Comparison of ENCODE assay signal across 11 mouse cellular contexts in the genomic region with DNA sequence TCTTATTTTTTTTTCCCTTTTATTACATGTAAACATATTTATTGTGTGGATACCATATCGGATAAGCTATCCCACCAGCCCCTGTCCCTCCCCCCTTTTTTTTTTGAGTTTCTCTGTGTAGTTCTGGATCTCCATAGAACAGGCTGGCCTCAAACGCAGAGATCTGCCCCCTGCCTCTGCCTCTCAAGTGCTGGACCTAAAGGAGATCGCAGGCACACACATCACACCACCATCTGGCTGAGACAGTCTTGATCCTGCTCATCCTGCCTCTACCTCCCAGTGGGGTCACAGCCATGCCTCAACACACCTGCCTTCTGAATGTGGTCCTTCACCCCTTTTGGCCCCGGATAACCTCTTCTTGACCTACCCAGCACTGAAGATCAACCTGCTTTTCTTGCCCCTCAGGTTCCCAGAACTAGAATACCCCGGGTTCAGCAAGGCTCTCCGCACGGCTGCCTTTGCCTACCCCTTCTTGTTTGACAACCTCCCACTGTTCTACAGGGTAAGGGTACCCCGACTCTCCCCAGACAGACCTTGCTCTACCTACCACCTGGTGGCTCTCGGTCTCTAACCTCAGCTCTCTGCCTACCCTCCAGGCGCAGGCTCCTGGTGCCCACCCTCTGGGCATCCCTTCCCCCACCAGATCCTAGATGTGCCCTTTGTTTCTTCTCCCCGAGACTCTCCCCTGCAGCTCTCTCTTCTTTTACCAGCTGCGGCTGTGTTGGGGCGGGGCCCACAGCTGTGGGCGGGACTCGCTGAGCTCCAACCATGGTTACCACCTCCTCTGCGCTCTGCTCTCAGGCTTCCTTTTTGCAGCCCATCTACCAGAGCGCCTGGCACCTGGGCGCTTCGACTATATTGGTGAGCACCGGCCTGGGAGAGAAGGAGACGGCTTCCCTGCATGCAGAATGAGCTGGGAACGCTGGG. TPM values are rescaled to one million over a fixed set of nuclear protein-coding genes. Genes with fewer than 3 reads are reported as not detected.
DNase-seq lines count a peak whose midpoint lies in the region; ATAC-seq lines count a peak whose summit lies in the region.
"Not testable (repeated sequence)": the region's sequence is repeated elsewhere in the genome, so short reads cannot be mapped to it uniquely, and the experiment has no call there.
"Had no signal": no experiment of that assay in that cellular context is flagged by ENCODE, and none has a peak within 500 bp of the region (broad histone marks: within the 10 kb centered on the region; RNA-seq: fewer than 3 reads in every experiment).

No protein-coding gene starts in this region.

- not testable (repeated sequence) for H3K9me3 ChIP-seq in heart, embryonic 16.5 days (replicated peaks; ENCODE audit: control insufficient read depth, low read length); kidney, embryonic 14.5 days (ENCODE audit: control insufficient read depth, low read length); liver, embryonic 12.5 days (replicated peaks); midbrain, embryonic 12.5 days

- H3K27me3 ChIP-seq in heart, embryonic 16.5 days (ENCODE audit: control insufficient read depth, insufficient read depth, low read length); kidney, embryonic 14.5 days (ENCODE audit: control insufficient read depth, insufficient read depth, low read length); liver, embryonic 12.5 days (replicated peaks); midbrain, embryonic 12.5 days: not testable (repeated sequence)

- H3K27ac ChIP-seq in heart, embryonic 16.5 days (ENCODE audit: low read length); liver, embryonic 12.5 days: not testable (repeated sequence)
- H3K27ac ChIP-seq in kidney, embryonic 14.5 days (ENCODE audit: low read depth, low read length): peak overlapping the region; percentile 61; the same call in 1 of the 2 replicates
- H3K27ac ChIP-seq in midbrain, embryonic 12.5 days (replicated peaks): peak overlapping the region; percentile 67

- H3K9ac ChIP-seq in heart, embryonic 16.5 days (ENCODE audit: low read length); kidney, embryonic 14.5 days (ENCODE audit: low read depth, low read length); liver, embryonic 12.5 days: not testable (repeated sequence)
- H3K9ac ChIP-seq in midbrain, embryonic 12.5 days (replicated peaks): peak overlapping the region; percentile 41; the same call in 1 of the 2 replicates

- H3K4me1 ChIP-seq in heart, embryonic 16.5 days (ENCODE audit: control insufficient read depth, insufficient read depth, low read length); kidney, embryonic 14.5 days (ENCODE audit: control insufficient read depth, insufficient read depth, low read length); midbrain, embryonic 12.5 days: not testable (repeated sequence)
- peaks cover 13% of the 10 kb centered on the region for H3K4me1 ChIP-seq in liver, embryonic 12.5 days

- peak overlapping the region; percentile 50 for H3K4me2 ChIP-seq in heart, embryonic 16.5 days (ENCODE audit: low read depth, low read length)
- H3K4me2 ChIP-seq in kidney, embryonic 14.5 days (replicated peaks; ENCODE audit: low read depth, low read length): peak overlapping the region; percentile 36
- peak overlapping the region; percentile 54 for H3K4me2 ChIP-seq in liver, embryonic 12.5 days
- H3K4me2 ChIP-seq in midbrain, embryonic 12.5 days (replicated peaks): peak overlapping the region; percentile 45

- not testable (repeated sequence) for H3K36me3 ChIP-seq in heart, embryonic 16.5 days (ENCODE audit: control insufficient read depth, insufficient read depth); kidney, embryonic 14.5 days (ENCODE audit: control insufficient read depth, insufficient read depth, low read length); liver, embryonic 12.5 days; midbrain, embryonic 12.5 days

- 11% methylated on average over 19 of the region's 22 CpGs for WGBS in heart, embryonic 16.5 days
- 6% methylated on average over 20 of the region's 22 CpGs for WGBS in kidney, embryonic 14.5 days
- 12% methylated on average over 20 of the region's 22 CpGs for WGBS in liver, embryonic 12.5 days (ENCODE audit: insufficient replicate concordance)
- 5% methylated on average over 22 of the region's 22 CpGs for WGBS in midbrain, embryonic 12.5 days

- peak; percentile 86 for DNase-seq in A20 (ENCODE audit: low read depth, low spot score)
- peak; percentile 38 for DNase-seq in adrenal gland, adult 2 months
- DNase-seq in retina, postnatal 1 day: peak; percentile 84

- not testable (repeated sequence) for H3K4me3 ChIP-seq in heart, embryonic 16.5 days (ENCODE audit: low read length); liver, embryonic 12.5 days
- peak overlapping the region; percentile 10; the same call in 1 of the 2 replicates for H3K4me3 ChIP-seq in kidney, embryonic 14.5 days (ENCODE audit: low read length)
- peak overlapping the region; percentile 24; the same call in 1 of the 2 replicates for H3K4me3 ChIP-seq in midbrain, embryonic 12.5 days

- peak; percentile 75 for ATAC-seq in erythroblast, adult 5-6 weeks (replicated peaks; ENCODE audit: low FRiP score, poor library complexity, severe bottlenecking)
- ATAC-seq in heart, embryonic 16.5 days (replicated peaks; ENCODE audit: extremely low read depth, insufficient read depth, low FRiP score): peak; percentile 75
- peak; percentile 85 for ATAC-seq in kidney, embryonic 14.5 days (ENCODE audit: low FRiP score, low TSS enrichment)
- peak; percentile 84 for ATAC-seq in liver, embryonic 12.5 days
- peak; percentile 88 for ATAC-seq in midbrain, embryonic 12.5 days (ENCODE audit: low FRiP score, low read depth)

RNA-seq across cellular contexts. Expression of a gene that starts 2.6 kb away (rescaled TPM):
- total RNA-seq in adrenal gland, adult 2 months (2021): 1 to 10 TPM in 1 of 2 experiments, under 1 TPM in 1; 0.86 to 3.4 TPM
- 1.1 TPM in 1 of 2 replicates, not detected in the other for polyA plus RNA-seq in adrenal gland, adult 2 months (2012; rRNA removed)
- total RNA-seq in erythroblast, adult 5-6 weeks (2015; ENCODE audit: low replicate concordance): not detected in 2 replicates
- total RNA-seq in erythroblast, adult 5-6 weeks (2017; ENCODE audit: low replicate concordance): not detected in 2 replicates
- polyA plus RNA-seq in heart, embryonic 16.5 days (2015; fragmentation: Nextera tagmentation; extraction: Ambion mirVana): not detected in 2 replicates
- polyA plus RNA-seq in kidney, embryonic 14.5 days (2014; fragmentation: Nextera tagmentation; extraction: Ambion mirVana): 0.57 TPM in 1 of 2 replicates, not detected in the other
- polyA plus RNA-seq in liver, embryonic 12.5 days (2016; fragmentation: Nextera tagmentation; extraction: Ambion mirVana): not detected in 2 replicates
- polyA plus RNA-seq in midbrain, embryonic 12.5 days (2016; fragmentation: Nextera tagmentation; extraction: Ambion mirVana): not detected in 2 replicates
- total RNA-seq: gastrocnemius, adult 2 months had no signal

RNA-seq across cellular contexts. Expression of a gene that starts 3.2 kb away (rescaled TPM):
- total RNA-seq in adrenal gland, adult 2 months (2021): 1 to 10 TPM in 1 of 2 experiments, not detected in 1; 2.2 TPM
- polyA plus RNA-seq in adrenal gland, adult 2 months (2012; rRNA removed): 0.28 TPM in 1 of 2 replicates, not detected in the other
- not detected in 2 replicates for total RNA-seq in erythroblast, adult 5-6 weeks (2015; ENCODE audit: low replicate concordance)
- total RNA-seq in erythroblast, adult 5-6 weeks (2017; ENCODE audit: low replicate concordance): not detected in 2 replicates
- not detected in 2 replicates for polyA plus RNA-seq in heart, embryonic 16.5 days (2015; fragmentation: Nextera tagmentation; extraction: Ambion mirVana)
- polyA plus RNA-seq in kidney, embryonic 14.5 days (2014; fragmentation: Nextera tagmentation; extraction: Ambion mirVana): not detected in 2 replicates
- not detected in 2 replicates for polyA plus RNA-seq in liver, embryonic 12.5 days (2016; fragmentation: Nextera tagmentation; extraction: Ambion mirVana)
- polyA plus RNA-seq in midbrain, embryonic 12.5 days (2016; fragmentation: Nextera tagmentation; extraction: Ambion mirVana): not detected in 2 replicates
- total RNA-seq: adrenal gland, postnatal 36 days; gastrocnemius, adult 2 months had no signal
- polyA plus RNA-seq: spleen, adult 2 months had no signal

RNA-seq across cellular contexts. Expression of a gene that starts 9.1 kb away (rescaled TPM):
- total RNA-seq in adrenal gland, adult 2 months (2021): 1 to 10 TPM in 1 of 2 experiments, under 1 TPM in 1; 0.63 to 1.2 TPM
- not detected in 2 replicates for polyA plus RNA-seq in adrenal gland, adult 2 months (2012; rRNA removed)
- not detected in 2 replicates for total RNA-seq in erythroblast, adult 5-6 weeks (2015; ENCODE audit: low replicate concordance)
- not detected in 2 replicates for total RNA-seq in erythroblast, adult 5-6 weeks (2017; ENCODE audit: low replicate concordance)
- 0.21 TPM in 1 of 2 replicates, not detected in the other for polyA plus RNA-seq in heart, embryonic 16.5 days (2015; fragmentation: Nextera tagmentation; extraction: Ambion mirVana)
- 0.28 TPM in 1 of 2 replicates, not detected in the other for polyA plus RNA-seq in kidney, embryonic 14.5 days (2014; fragmentation: Nextera tagmentation; extraction: Ambion mirVana)
- polyA plus RNA-seq in liver, embryonic 12.5 days (2016; fragmentation: Nextera tagmentation; extraction: Ambion mirVana): 0.11 and 0.13 TPM in 2 replicates
- 0.10 TPM in 1 of 2 replicates, not detected in the other for polyA plus RNA-seq in midbrain, embryonic 12.5 days (2016; fragmentation: Nextera tagmentation; extraction: Ambion mirVana)
- total RNA-seq: gastrocnemius, adult 2 months had no signal

RNA-seq across cellular contexts. Expression of a gene that starts 17.3 kb away (rescaled TPM):
- total RNA-seq in adrenal gland, adult 2 months (2021): 1 to 10 TPM; 1.1 to 4.7 TPM
- 13.5 and 20.0 TPM in 2 replicates for polyA plus RNA-seq in adrenal gland, adult 2 months (2012; rRNA removed)
- 3.1 TPM in 1 of 2 replicates, not detected in the other for total RNA-seq in erythroblast, adult 5-6 weeks (2015; ENCODE audit: low replicate concordance)
- total RNA-seq in erythroblast, adult 5-6 weeks (2017; ENCODE audit: low replicate concordance): not detected in 2 replicates
- polyA plus RNA-seq in heart, embryonic 16.5 days (2015; fragmentation: Nextera tagmentation; extraction: Ambion mirVana): 3.2 and 4.2 TPM in 2 replicates
- polyA plus RNA-seq in kidney, embryonic 14.5 days (2014; fragmentation: Nextera tagmentation; extraction: Ambion mirVana): 7.9 and 8.5 TPM in 2 replicates
- 9.2 and 10.0 TPM in 2 replicates for polyA plus RNA-seq in liver, embryonic 12.5 days (2016; fragmentation: Nextera tagmentation; extraction: Ambion mirVana)
- 0.82 and 0.89 TPM in 2 replicates for polyA plus RNA-seq in midbrain, embryonic 12.5 days (2016; fragmentation: Nextera tagmentation; extraction: Ambion mirVana)

RNA-seq across cellular contexts. Expression of a gene that starts 28.5 kb away (rescaled TPM):
- 10 to 100 TPM; 31.1 to 43.0 TPM for total RNA-seq in adrenal gland, adult 2 months (2021)
- 75.8 and 77.4 TPM in 2 replicates for polyA plus RNA-seq in adrenal gland, adult 2 months (2012; rRNA removed)
- total RNA-seq in erythroblast, adult 5-6 weeks (2015; ENCODE audit: low replicate concordance): 33.2 and 56.6 TPM in 2 replicates
- 42.1 and 43.4 TPM in 2 replicates for total RNA-seq in erythroblast, adult 5-6 weeks (2017; ENCODE audit: low replicate concordance)
- 98.2 and 98.4 TPM in 2 replicates for polyA plus RNA-seq in heart, embryonic 16.5 days (2015; fragmentation: Nextera tagmentation; extraction: Ambion mirVana)
- 169 and 181 TPM in 2 replicates for polyA plus RNA-seq in kidney, embryonic 14.5 days (2014; fragmentation: Nextera tagmentation; extraction: Ambion mirVana)
- polyA plus RNA-seq in liver, embryonic 12.5 days (2016; fragmentation: Nextera tagmentation; extraction: Ambion mirVana): 104 and 115 TPM in 2 replicates
- 100.0 and 101 TPM in 2 replicates for polyA plus RNA-seq in midbrain, embryonic 12.5 days (2016; fragmentation: Nextera tagmentation; extraction: Ambion mirVana)
